Mouse (Mus musculus): ENCODE results near the gene Kcnc3. TPM values are rescaled to one million over a fixed set of nuclear protein-coding genes. Genes with fewer than 3 reads are reported as not detected.

Gene Kcnc3
- polyA plus RNA-seq, 2 experiments = 0.23 to 2.7 TPM

GRCm38 (mm10) chr7:44624543-44624826 is 34.0 kb downstream of the Kcnc3 start:
- 75% methylated on average over 3 of the region's 3 CpGs for WGBS
- Histone ChIP-seq H3K4me3 (replicated peaks; ENCODE audit: low read length) (no peak overlapping the region), H3K9me3 (ENCODE audit: control insufficient read depth, low read length) (no peaks in the 10 kb centered on the region), H3K27ac (replicated peaks; ENCODE audit: low read depth, low read length) (no peak overlapping the region), H3K36me3 (ENCODE audit: control insufficient read depth, insufficient read depth, low read length) (no peaks in the 10 kb centered on the region), H3K27me3 (ENCODE audit: control insufficient read depth, insufficient read depth, low read length) (no peaks in the 10 kb centered on the region), H3K4me1 (ENCODE audit: control insufficient read depth, insufficient read depth, low read length) (no peaks in the 10 kb centered on the region), H3K9ac (ENCODE audit: low read depth, low read length, severe bottlenecking) (no peak overlapping the region), H3K4me2 (replicated peaks; ENCODE audit: low read depth, low read length, severe bottlenecking) (no peak overlapping the region)
- no peak for TF ChIP-seq POLR2A (IDR thresholded peaks at IDR 0.05; ENCODE audit: borderline replicate concordance, extremely low read depth, insufficient read depth, insufficient read length)
- no peak for DNase-seq (ENCODE audit: low spot score)
- no peak for ATAC-seq (ENCODE audit: low FRiP score, low read depth)

GRCm38 (mm10) chr7:44624828-44625227 is 34.4 kb downstream of the Kcnc3 start:
- no peak overlapping the region for H3K4me3 ChIP-seq (replicated peaks; ENCODE audit: low read length)
- no peaks in the 10 kb centered on the region for H3K27me3 ChIP-seq (ENCODE audit: control insufficient read depth, insufficient read depth, low read length)
- no peaks in the 10 kb centered on the region for H3K9me3 ChIP-seq (ENCODE audit: control insufficient read depth, low read length)
- 65% methylated on average over 14 of the region's 14 CpGs for WGBS
- H3K9ac ChIP-seq (ENCODE audit: low read depth, low read length, severe bottlenecking) = no peak overlapping the region
- ATAC-seq (ENCODE audit: low FRiP score, low read depth) (no peak), DNase-seq (ENCODE audit: low spot score) (no peak)
- no peak overlapping the region for H3K27ac ChIP-seq (replicated peaks; ENCODE audit: low read depth, low read length)
- H3K4me2 ChIP-seq (replicated peaks; ENCODE audit: low read depth, low read length, severe bottlenecking) = no peak overlapping the region
- TF ChIP-seq POLR2A (IDR thresholded peaks at IDR 0.05; ENCODE audit: borderline replicate concordance, extremely low read depth, insufficient read depth, insufficient read length) = no peak
- no peaks in the 10 kb centered on the region for H3K36me3 ChIP-seq (ENCODE audit: control insufficient read depth, insufficient read depth, low read length)
- no peaks in the 10 kb centered on the region for H3K4me1 ChIP-seq (ENCODE audit: control insufficient read depth, insufficient read depth, low read length)

- Histone ChIP-seq H3K4me2 (replicated peaks; ENCODE audit: low read depth, low read length, severe bottlenecking) (no peak overlapping the region), H3K4me3 (replicated peaks; ENCODE audit: low read length) (no peak overlapping the region), H3K9ac (ENCODE audit: low read depth, low read length, severe bottlenecking) (no peak overlapping the region), H3K27ac (replicated peaks; ENCODE audit: low read depth, low read length) (no peak overlapping the region), H3K9me3 (ENCODE audit: control insufficient read depth, low read length) (no peaks in the 10 kb centered on the region), H3K27me3 (ENCODE audit: control insufficient read depth, insufficient read depth, low read length) (no peaks in the 10 kb centered on the region), H3K36me3 (ENCODE audit: control insufficient read depth, insufficient read depth, low read length) (no peaks in the 10 kb centered on the region), H3K4me1 (ENCODE audit: control insufficient read depth, insufficient read depth, low read length) (no peaks in the 10 kb centered on the region)
- 88% methylated on average over 13 of the region's 13 CpGs for WGBS
- DNase-seq (ENCODE audit: low spot score) (no peak), ATAC-seq (ENCODE audit: low FRiP score, low read depth) (no peak)
- TF ChIP-seq POLR2A (IDR thresholded peaks at IDR 0.05; ENCODE audit: borderline replicate concordance, extremely low read depth, insufficient read depth, insufficient read length) = no peak
Measured at GRCm38 (mm10) chr7:44625241-44626067, 35.0 kb downstream of the Kcnc3 start.

GRCm38 (mm10) chr7:44626068-44626385 is 35.6 kb downstream of the Kcnc3 start:
- Histone ChIP-seq H3K27me3 (ENCODE audit: control insufficient read depth, insufficient read depth, low read length) (no peaks in the 10 kb centered on the region), H3K4me2 (replicated peaks; ENCODE audit: low read depth, low read length, severe bottlenecking) (no peak overlapping the region), H3K4me3 (replicated peaks; ENCODE audit: low read length) (no peak overlapping the region), H3K36me3 (ENCODE audit: control insufficient read depth, insufficient read depth, low read length) (no peaks in the 10 kb centered on the region), H3K4me1 (ENCODE audit: control insufficient read depth, insufficient read depth, low read length) (no peaks in the 10 kb centered on the region), H3K9me3 (ENCODE audit: control insufficient read depth, low read length) (no peaks in the 10 kb centered on the region), H3K27ac (replicated peaks; ENCODE audit: low read depth, low read length) (no peak overlapping the region), H3K9ac (ENCODE audit: low read depth, low read length, severe bottlenecking) (no peak overlapping the region)
- WGBS = 48% methylated on average over 1 of the region's 1 CpGs
- no peak for TF ChIP-seq POLR2A (IDR thresholded peaks at IDR 0.05; ENCODE audit: borderline replicate concordance, extremely low read depth, insufficient read depth, insufficient read length)
- ATAC-seq (ENCODE audit: low FRiP score, low read depth) (no peak), DNase-seq (ENCODE audit: low spot score) (no peak)

- WGBS = 88% methylated on average over 13 of the region's 13 CpGs
- H3K36me3 ChIP-seq (ENCODE audit: control insufficient read depth, insufficient read depth, low read length) = no peaks in the 10 kb centered on the region
- TF ChIP-seq POLR2A (IDR thresholded peaks at IDR 0.05; ENCODE audit: borderline replicate concordance, extremely low read depth, insufficient read depth, insufficient read length) = no peak
- H3K27ac ChIP-seq (replicated peaks; ENCODE audit: low read depth, low read length) = no peak overlapping the region
- no peak overlapping the region for H3K4me3 ChIP-seq (replicated peaks; ENCODE audit: low read length)
- no peaks in the 10 kb centered on the region for H3K27me3 ChIP-seq (ENCODE audit: control insufficient read depth, insufficient read depth, low read length)
- H3K9me3 ChIP-seq (ENCODE audit: control insufficient read depth, low read length) = no peaks in the 10 kb centered on the region
- DNase-seq (ENCODE audit: low spot score) (no peak), ATAC-seq (ENCODE audit: low FRiP score, low read depth) (no peak)
- H3K9ac ChIP-seq (ENCODE audit: low read depth, low read length, severe bottlenecking) = no peak overlapping the region
- no peaks in the 10 kb centered on the region for H3K4me1 ChIP-seq (ENCODE audit: control insufficient read depth, insufficient read depth, low read length)
- no peak overlapping the region for H3K4me2 ChIP-seq (replicated peaks; ENCODE audit: low read depth, low read length, severe bottlenecking)
Measured at GRCm38 (mm10) chr7:44626966-44627365, 36.5 kb downstream of the Kcnc3 start.
